Mouse (Mus musculus) neural tube, embryonic 11.5 days (tissue): ENCODE measurements around the gene Tet3. TPM values are rescaled to one million over a fixed set of nuclear protein-coding genes. Genes with fewer than 3 reads are reported as not detected.

Experiments used
- ATAC-seq: fragments of 200-750 bp; cut with Nextera tagmentation; 2 replicates; pipeline ENCODE4 v1.8.0; 2017; ENCODE audit warnings: moderate number of reproducible peaks, mild to moderate bottlenecking, moderate TSS enrichment, moderate library complexity; ENCODE audit not compliant: insufficient read depth, low FRiP score, low TSS enrichment
- DNase-seq: peaks from one replicate; pipeline ENCODE4 v3.0.0-alpha.2; 2015; ENCODE audit warnings: low spot score
- H3K27ac ChIP-seq: fragments of 300-500 bp; sonication (generic); 2 replicates; pipeline ENCODE4 v1.5.1; 2014; ENCODE audit warnings: low read depth, mild to moderate bottlenecking, low read length
- H3K27me3 ChIP-seq: fragments of 300-500 bp; sonication (generic); 2 replicates; pipeline ENCODE4 v1.6.1; 2014; ENCODE audit warnings: mild to moderate bottlenecking, low read length, mixed read lengths; ENCODE audit not compliant: control insufficient read depth, insufficient read depth
- H3K36me3 ChIP-seq: fragments of 300-500 bp; sonication (generic); 2 replicates; pipeline ENCODE4 v1.6.1; 2014; ENCODE audit warnings: mild to moderate bottlenecking, low read length, moderate library complexity, mixed read lengths; ENCODE audit not compliant: control insufficient read depth, insufficient read depth
- H3K4me1 ChIP-seq: fragments of 300-500 bp; sonication (generic); 2 replicates; pipeline ENCODE4 v1.6.1; 2014; ENCODE audit warnings: low read length, mixed read lengths; ENCODE audit not compliant: control insufficient read depth, insufficient read depth
- H3K4me2 ChIP-seq: fragments of 300-500 bp; sonication (generic); 2 replicates; pipeline ENCODE4 v1.6.1; 2014; ENCODE audit warnings: low read depth, mild to moderate bottlenecking, moderate library complexity
- H3K4me3 ChIP-seq: fragments of 300-500 bp; sonication (generic); 2 replicates; pipeline ENCODE4 v1.5.1; 2014; ENCODE audit warnings: low read depth, low read length
- H3K9ac ChIP-seq: fragments of 300-500 bp; sonication (generic); 2 replicates; pipeline ENCODE4 v1.6.1; 2014; ENCODE audit warnings: mild to moderate bottlenecking, low read length
- H3K9me3 ChIP-seq: fragments of 300-500 bp; sonication (generic); 2 replicates; pipeline ENCODE4 v1.6.1; 2016; ENCODE audit warnings: low read length; ENCODE audit not compliant: control insufficient read depth
- WGBS: fragments of 180-500 bp; shearing (Covaris S2); extraction: QIAGEN DNeasy Blood & Tissue Kit; methylation state at CpG from one replicate; pipeline ENCODE4 v1.1.7; 2014; 5-methylcytosine and 5-hydroxymethylcytosine counted together
- polyA plus RNA-seq: library from polyadenylated mRNA; unstranded; fragments of >200 nt; fragmentation: Nextera tagmentation; extraction: Ambion mirVana; gene quantifications from 2 replicates; pipeline ENCODE4 v1.2.1, GENCODE M21; 2014

Gene Tet3
- polyA plus RNA-seq, 1 experiment from 2014 or later: 47.3 TPM

DNA sequence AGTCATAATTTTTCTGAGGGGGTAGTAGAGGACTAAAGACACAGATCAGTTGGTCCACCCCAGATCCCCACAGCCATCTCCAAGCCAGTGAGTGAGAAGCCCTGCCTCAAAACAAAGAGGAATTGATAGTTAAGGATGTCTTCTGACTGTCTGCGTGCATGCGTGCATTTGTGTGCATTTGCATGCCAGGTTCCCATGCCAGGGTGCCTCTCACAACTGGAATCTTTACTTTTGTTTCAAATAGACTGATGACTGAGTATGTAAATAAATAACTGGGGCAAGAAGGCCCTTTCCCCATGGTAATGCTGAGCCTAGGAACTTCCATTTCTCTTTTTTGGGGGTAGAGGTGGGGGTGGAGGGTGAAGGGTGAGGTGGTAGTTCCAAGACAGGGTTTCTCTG lies 41.8 kb downstream of the Tet3 start:
- ATAC-seq: no peak
- no peak overlapping the region for H3K4me3 ChIP-seq
- no peaks in the 10 kb centered on the region for H3K36me3 ChIP-seq
- H3K4me1 ChIP-seq: peaks cover 30% of the 10 kb centered on the region
- H3K4me2 ChIP-seq: no peak overlapping the region
- no peak overlapping the region for H3K9ac ChIP-seq
- WGBS: 92% methylated on average over 2 of the region's 2 CpGs
- no peak overlapping the region for H3K27ac ChIP-seq
- no peak for DNase-seq
- no peaks in the 10 kb centered on the region for H3K27me3 ChIP-seq
- H3K9me3 ChIP-seq: no peaks in the 10 kb centered on the region

GRCm38 (mm10) chr6:83416261-83417103 lies 42.4 kb downstream of the Tet3 start:
- H3K36me3 ChIP-seq: no peaks in the 10 kb centered on the region
- H3K4me1 ChIP-seq: peaks cover 23% of the 10 kb centered on the region
- WGBS: 78% methylated on average over 3 of the region's 3 CpGs
- no peak for ATAC-seq
- no peak for DNase-seq
- no peak overlapping the region for H3K4me3 ChIP-seq
- H3K9ac ChIP-seq: no peak overlapping the region
- no peaks in the 10 kb centered on the region for H3K9me3 ChIP-seq
- no peaks in the 10 kb centered on the region for H3K27me3 ChIP-seq
- no peak overlapping the region for H3K27ac ChIP-seq
- no peak overlapping the region for H3K4me2 ChIP-seq

DNA sequence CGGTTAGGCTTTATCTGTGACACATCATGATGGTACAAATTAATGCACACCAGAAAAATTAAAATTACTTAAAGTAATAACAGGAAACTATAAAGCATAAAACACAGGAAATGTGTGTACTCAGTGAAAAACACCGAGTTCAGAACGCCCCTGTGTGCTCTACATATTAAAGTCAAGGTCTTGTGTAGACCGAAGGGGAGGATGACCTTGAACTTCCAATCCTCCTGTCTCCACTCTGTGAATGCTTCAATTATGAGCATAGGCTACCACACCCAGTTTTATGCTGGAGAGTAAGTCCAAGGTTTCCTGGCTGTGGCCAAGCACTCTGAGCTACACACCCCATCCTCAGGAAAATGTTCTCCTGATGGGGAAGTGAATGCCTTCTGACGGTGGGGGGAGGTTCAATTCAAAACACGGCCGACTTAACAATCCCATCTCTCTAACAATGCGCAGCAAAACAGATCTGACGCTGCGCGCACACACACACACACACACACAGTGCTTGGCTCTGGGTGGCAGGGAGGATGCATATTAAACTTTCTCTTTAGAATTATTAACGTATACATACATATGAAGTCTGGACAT lies 43.4 kb downstream of the Tet3 start:
- Histone ChIP-seq H3K27me3 (no peaks in the 10 kb centered on the region), H3K9me3 (no peaks in the 10 kb centered on the region), H3K9ac (no peak overlapping the region), H3K4me3 (no peak overlapping the region), H3K27ac (no peak overlapping the region), H3K4me1 (peaks cover 24% of the 10 kb centered on the region), H3K4me2 (no peak overlapping the region), H3K36me3 (no peaks in the 10 kb centered on the region)
- DNase-seq (no peak), ATAC-seq (no peak)
- 93% methylated on average over 12 of the region's 12 CpGs for WGBS

DNA sequence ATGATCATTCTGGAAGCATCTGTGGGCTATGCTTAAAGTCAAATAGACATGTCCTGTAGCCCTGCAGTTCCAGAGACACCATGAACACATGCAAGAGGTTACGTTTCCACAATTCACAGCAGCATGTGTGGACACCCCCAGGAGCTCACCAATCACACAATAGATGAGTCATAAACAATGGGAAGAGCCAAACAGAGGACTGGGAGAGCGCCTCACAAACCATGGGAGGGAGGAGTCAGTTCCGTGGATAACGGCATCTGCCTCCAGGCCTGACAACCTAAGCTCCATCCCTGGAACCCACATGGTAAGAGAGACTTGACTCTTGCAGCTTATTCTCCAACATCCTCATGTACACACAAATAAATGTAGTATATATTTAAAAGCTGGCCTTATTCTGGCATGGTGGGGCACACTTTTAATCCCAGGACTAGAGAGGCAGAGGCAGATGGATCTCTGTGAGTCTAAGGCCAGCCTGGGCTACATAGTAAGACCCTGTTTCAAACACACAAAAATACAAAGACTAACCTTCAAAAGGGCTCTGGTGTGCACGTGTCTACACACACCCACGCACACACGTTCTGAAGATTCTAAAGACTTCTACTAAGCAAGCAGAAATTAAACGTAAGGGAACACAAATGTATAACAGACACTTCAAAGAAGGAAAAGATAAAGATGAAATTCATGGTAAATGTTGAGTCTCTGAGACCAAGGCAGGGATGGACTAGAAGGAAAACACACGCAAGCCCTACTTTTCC lies 44.1 kb downstream of the Tet3 start:
- peaks cover 28% of the 10 kb centered on the region for H3K4me1 ChIP-seq
- H3K4me3 ChIP-seq: no peak overlapping the region
- no peaks in the 10 kb centered on the region for H3K36me3 ChIP-seq
- H3K27ac ChIP-seq: no peak overlapping the region
- WGBS: 83% methylated on average over 9 of the region's 9 CpGs
- H3K4me2 ChIP-seq: no peak overlapping the region
- H3K27me3 ChIP-seq: no peaks in the 10 kb centered on the region
- DNase-seq: no peak
- ATAC-seq: no peak
- H3K9me3 ChIP-seq: no peaks in the 10 kb centered on the region
- H3K9ac ChIP-seq: no peak overlapping the region

GRCm38 (mm10) chr6:83413686-83414085 lies 45.2 kb downstream of the Tet3 start:
- H3K4me2 ChIP-seq: no peak overlapping the region
- H3K27me3 ChIP-seq: no peaks in the 10 kb centered on the region
- 81% methylated on average over 1 of the region's 1 CpGs for WGBS
- ATAC-seq: no peak
- no peak overlapping the region for H3K27ac ChIP-seq
- no peak overlapping the region for H3K9ac ChIP-seq
- H3K4me3 ChIP-seq: no peak overlapping the region
- no peaks in the 10 kb centered on the region for H3K9me3 ChIP-seq
- DNase-seq: no peak
- no peaks in the 10 kb centered on the region for H3K36me3 ChIP-seq
- peaks cover 22% of the 10 kb centered on the region for H3K4me1 ChIP-seq

DNA sequence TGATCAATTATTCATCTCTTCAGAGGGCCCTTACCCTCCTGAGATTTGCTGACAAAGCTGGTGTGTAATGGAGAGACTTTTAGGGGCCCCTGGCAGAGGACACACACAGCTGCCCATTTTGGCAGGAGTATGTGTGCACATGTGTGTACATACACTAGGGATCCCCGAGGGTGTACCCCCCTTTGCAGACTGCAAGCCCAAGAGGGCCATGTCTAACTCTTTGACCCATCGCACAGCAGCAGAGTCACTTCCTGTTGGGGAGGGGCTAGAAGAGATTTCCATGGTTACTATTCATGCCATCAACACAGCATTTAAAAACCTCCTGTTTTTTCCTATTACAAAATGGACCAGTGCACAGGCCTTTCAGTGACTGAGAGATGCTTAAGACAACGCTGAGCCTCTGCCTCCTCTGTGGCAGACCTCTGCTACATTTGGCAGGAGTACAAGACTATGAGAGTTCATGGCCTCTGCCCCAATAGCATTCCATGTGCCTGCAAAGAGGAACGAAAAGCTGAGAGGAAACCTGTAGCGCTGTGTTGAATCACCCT lies 46.0 kb downstream of the Tet3 start:
- no peaks in the 10 kb centered on the region for H3K36me3 ChIP-seq
- no peak overlapping the region for H3K27ac ChIP-seq
- ATAC-seq (peak; percentile 38; the same call in 1 of the 2 replicates), DNase-seq (no peak)
- no peak overlapping the region for H3K4me3 ChIP-seq
- WGBS: 63% methylated on average over 5 of the region's 5 CpGs
- H3K9me3 ChIP-seq: no peaks in the 10 kb centered on the region
- peaks cover 22% of the 10 kb centered on the region for H3K4me1 ChIP-seq
- H3K27me3 ChIP-seq: no peaks in the 10 kb centered on the region
- H3K9ac ChIP-seq: no peak overlapping the region
- no peak overlapping the region for H3K4me2 ChIP-seq

- WGBS: 88% methylated on average over 10 of the region's 10 CpGs
- Histone ChIP-seq H3K9ac (no peak overlapping the region), H3K4me1 (peaks cover 20% of the 10 kb centered on the region), H3K9me3 (no peaks in the 10 kb centered on the region), H3K36me3 (no peaks in the 10 kb centered on the region), H3K27ac (0 out of 2 replicates have a peak overlapping the region, but pooled peaks have one; percentile 17), H3K4me3 (no peak overlapping the region), H3K4me2 (no peak overlapping the region), H3K27me3 (no peaks in the 10 kb centered on the region)
- no peak for DNase-seq
- no peak for ATAC-seq
Measured at GRCm38 (mm10) chr6:83412362-83412853, 46.5 kb downstream of the Tet3 start.

- no peak overlapping the region for H3K4me3 ChIP-seq
- no peaks in the 10 kb centered on the region for H3K27me3 ChIP-seq
- no peak overlapping the region for H3K9ac ChIP-seq
- no peak overlapping the region; the same call in 1 of the 2 replicates for H3K27ac ChIP-seq
- H3K9me3 ChIP-seq: no peaks in the 10 kb centered on the region
- H3K4me2 ChIP-seq: no peak overlapping the region
- H3K36me3 ChIP-seq: no peaks in the 10 kb centered on the region
- peaks cover 20% of the 10 kb centered on the region for H3K4me1 ChIP-seq
- WGBS: 87% methylated on average over 9 of the region's 9 CpGs
- no peak for DNase-seq
- no peak for ATAC-seq
Measured at GRCm38 (mm10) chr6:83411635-83412361, 47.1 kb downstream of the Tet3 start.
